In the genomic region with DNA sequence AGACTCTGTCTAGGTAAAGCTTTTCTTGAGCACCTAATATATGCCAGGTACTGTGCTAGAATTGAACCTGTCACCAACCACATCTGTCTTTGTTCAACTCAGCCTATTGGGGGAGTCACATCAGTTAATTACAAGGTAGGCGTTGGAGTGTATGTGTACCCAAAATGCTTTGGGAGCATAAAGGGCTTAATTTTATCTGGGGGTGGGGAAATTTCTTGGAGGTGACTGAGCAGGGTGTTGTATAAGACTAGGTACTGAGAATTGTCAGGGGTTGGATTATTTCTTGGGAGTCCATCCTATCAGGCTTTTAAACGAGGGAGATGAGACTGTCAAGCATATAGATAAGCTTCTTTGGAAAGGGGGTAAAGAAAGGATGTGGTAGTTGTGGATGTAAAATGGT, we compare ENCODE assay signal across 8 mouse cellular contexts. TPM values are rescaled to one million over a fixed set of nuclear protein-coding genes. Genes with fewer than 3 reads are reported as not detected.
DNase-seq lines count a peak whose midpoint lies in the region; ATAC-seq lines count a peak whose summit lies in the region.

No protein-coding gene starts in this region.

- peak overlapping the region; percentile 98 for H3K4me3 ChIP-seq in megakaryocyte, embryonic 14.5 days (replicated peaks)
- peak overlapping the region; percentile 99 for H3K4me3 ChIP-seq in forebrain, embryonic 11.5 days (ENCODE audit: low read depth, low read length)
- peak overlapping the region; percentile 99 for H3K4me3 ChIP-seq in limb, embryonic 12.5 days (replicated peaks)
- peak overlapping the region; percentile 100 for H3K4me3 ChIP-seq in stomach, embryonic 15.5 days (replicated peaks)

- ATAC-seq in megakaryocyte, adult 5-6 weeks (ENCODE audit: poor library complexity, severe bottlenecking): no peak
- ATAC-seq in forebrain, embryonic 11.5 days (replicated peaks; ENCODE audit: low FRiP score): no peak
- ATAC-seq in limb, embryonic 12.5 days (ENCODE audit: insufficient number of reproducible peaks, insufficient read depth, low FRiP score, low TSS enrichment, low read depth): no peak
- ATAC-seq in stomach, embryonic 15.5 days (ENCODE audit: insufficient read depth, low FRiP score, low read depth): no peak

- no peak for DNase-seq in forebrain, embryonic 11.5 days (ENCODE audit: low spot score)
- no peak for DNase-seq in thymus, postnatal 4 days
- DNase-seq in thymus, adult 18-20 months: no peak
- DNase-seq in left cerebral cortex, postnatal 14 days (ENCODE audit: low spot score in 2 of 2): no peak

- peaks cover 39% of the 10 kb centered on the region for H3K4me1 ChIP-seq in megakaryocyte, embryonic 14.5 days
- peaks cover 6% of the 10 kb centered on the region; the same call in 1 of the 2 replicates for H3K4me1 ChIP-seq in forebrain, embryonic 11.5 days (replicated peaks; ENCODE audit: control insufficient read depth, insufficient read depth, low read length)
- peaks cover 19% of the 10 kb centered on the region for H3K4me1 ChIP-seq in limb, embryonic 12.5 days (replicated peaks)
- 0 out of 2 replicates have a peak, but pooled peaks cover 4% of the 10 kb centered on the region for H3K4me1 ChIP-seq in stomach, embryonic 15.5 days

- intact Hi-C loops in left cerebral cortex, postnatal 14 days (cut with DNase I): no loop called here

- peak overlapping the region; percentile 42 for H3K9ac ChIP-seq in forebrain, embryonic 11.5 days (ENCODE audit: low read length)
- H3K9ac ChIP-seq in limb, embryonic 12.5 days (replicated peaks): peak overlapping the region; percentile 100
- no peak overlapping the region for H3K9ac ChIP-seq in stomach, embryonic 15.5 days

- H3K9me3 ChIP-seq in megakaryocyte, embryonic 14.5 days: no peaks in the 10 kb centered on the region
- no peaks in the 10 kb centered on the region for H3K9me3 ChIP-seq in forebrain, embryonic 11.5 days (ENCODE audit: control insufficient read depth, low read length)
- no peaks in the 10 kb centered on the region for H3K9me3 ChIP-seq in limb, embryonic 12.5 days
- H3K9me3 ChIP-seq in stomach, embryonic 15.5 days: no peaks in the 10 kb centered on the region

- WGBS in forebrain, embryonic 11.5 days: 36% methylated on average over 2 of the region's 2 CpGs
- WGBS in limb, embryonic 12.5 days: 43% methylated on average over 2 of the region's 2 CpGs
- WGBS in stomach, embryonic 15.5 days: 38% methylated on average over 2 of the region's 2 CpGs

- no peaks in the 10 kb centered on the region for H3K27me3 ChIP-seq in megakaryocyte, embryonic 14.5 days (replicated peaks)
- no peaks in the 10 kb centered on the region for H3K27me3 ChIP-seq in forebrain, embryonic 11.5 days (ENCODE audit: control insufficient read depth, insufficient read depth, low read length)
- H3K27me3 ChIP-seq in limb, embryonic 12.5 days: no peaks in the 10 kb centered on the region
- no peaks in the 10 kb centered on the region for H3K27me3 ChIP-seq in stomach, embryonic 15.5 days (replicated peaks)

- peaks cover 45% of the 10 kb centered on the region for H3K36me3 ChIP-seq in megakaryocyte, embryonic 14.5 days (replicated peaks; ENCODE audit: low read length)
- H3K36me3 ChIP-seq in forebrain, embryonic 11.5 days (ENCODE audit: control insufficient read depth, insufficient read depth, low read length): no peaks in the 10 kb centered on the region; the same call in 1 of the 2 replicates
- peaks cover 11% of the 10 kb centered on the region for H3K36me3 ChIP-seq in limb, embryonic 12.5 days
- H3K36me3 ChIP-seq in stomach, embryonic 15.5 days: no peaks in the 10 kb centered on the region

- no peak overlapping the region for H3K27ac ChIP-seq in forebrain, embryonic 11.5 days (ENCODE audit: low read depth, low read length)
- H3K27ac ChIP-seq in limb, embryonic 12.5 days: no peak overlapping the region
- no peak overlapping the region for H3K27ac ChIP-seq in stomach, embryonic 15.5 days

- peak overlapping the region; percentile 62 for H3K4me2 ChIP-seq in forebrain, embryonic 11.5 days (ENCODE audit: low read depth, low read length, severe bottlenecking)
- H3K4me2 ChIP-seq in limb, embryonic 12.5 days: peak overlapping the region; percentile 78
- H3K4me2 ChIP-seq in stomach, embryonic 15.5 days: peak overlapping the region; percentile 45

RNA-seq across cellular contexts. Expression of a gene that starts 2.4 kb away (rescaled TPM):
- polyA plus RNA-seq in megakaryocyte, embryonic 14.5 days (2012; ENCODE audit: insufficient read depth, low replicate concordance): 43.0 and 107 TPM in 2 replicates
- 70.9 and 75.9 TPM in 2 replicates for total RNA-seq in megakaryocyte, adult 5-6 weeks (2015)
- total RNA-seq in megakaryocyte, adult 5-6 weeks (2017): 99.2 and 125 TPM in 2 replicates
- 118 and 140 TPM in 2 replicates for polyA plus RNA-seq in forebrain, embryonic 11.5 days (2014; fragmentation: Nextera tagmentation; extraction: Ambion mirVana)
- polyA plus RNA-seq in limb, embryonic 12.5 days (2016; fragmentation: Nextera tagmentation; extraction: Ambion mirVana): 111 and 117 TPM in 2 replicates
- polyA plus RNA-seq in stomach, embryonic 15.5 days (2015; fragmentation: Nextera tagmentation; extraction: Ambion mirVana): 69.2 and 76.9 TPM in 2 replicates
- total RNA-seq in left cerebral cortex, postnatal 14 days (2021): 10 to 100 TPM; 80.7 to 86.8 TPM
